Mouse (Mus musculus) lung, postnatal 4 days (tissue): ENCODE measurements around the gene Ovgp1.
A peak's percentile ranks its signal among the peaks of the same experiment; 100 is the strongest.
"Not testable (repeated sequence)": the region's sequence is repeated elsewhere in the genome, so short reads cannot be mapped to it uniquely, and the experiment has no call there.

ENCODE experiments used
- DNase-seq, 2 experiments: peaks; one replicate each; pipeline ENCODE4 v3.0.0; 2021

The Ovgp1 gene

DNA sequence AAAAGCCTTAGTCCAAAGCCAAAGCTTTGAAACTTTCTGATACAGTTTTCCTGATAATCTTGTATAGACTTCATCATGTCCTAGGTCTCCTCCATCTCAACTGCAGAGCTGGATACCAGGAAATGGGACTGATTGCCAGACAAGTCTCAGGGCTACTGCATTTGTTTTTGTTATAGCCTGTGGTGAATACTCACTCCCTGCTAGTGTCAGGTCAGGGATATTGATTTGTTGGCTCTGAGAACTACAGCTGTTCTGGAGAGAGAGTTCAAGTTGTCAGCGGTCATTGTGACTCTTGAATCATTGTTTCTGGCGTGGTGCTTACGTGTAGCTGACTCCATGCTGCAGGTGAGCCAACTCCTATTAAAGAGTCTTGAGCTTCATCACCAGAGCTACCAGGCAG is at the start of gene Ovgp1:
Gene Ovgp1, plus strand, starts transcription at position 301 of the 400 bp plus-strand sequence.
- no peak for DNase-seq

- DNase-seq = no peak
Measured at GRCm38 (mm10) chr3:105924616-105925015, 48.9 kb upstream of the Ovgp1 start.

DNA sequence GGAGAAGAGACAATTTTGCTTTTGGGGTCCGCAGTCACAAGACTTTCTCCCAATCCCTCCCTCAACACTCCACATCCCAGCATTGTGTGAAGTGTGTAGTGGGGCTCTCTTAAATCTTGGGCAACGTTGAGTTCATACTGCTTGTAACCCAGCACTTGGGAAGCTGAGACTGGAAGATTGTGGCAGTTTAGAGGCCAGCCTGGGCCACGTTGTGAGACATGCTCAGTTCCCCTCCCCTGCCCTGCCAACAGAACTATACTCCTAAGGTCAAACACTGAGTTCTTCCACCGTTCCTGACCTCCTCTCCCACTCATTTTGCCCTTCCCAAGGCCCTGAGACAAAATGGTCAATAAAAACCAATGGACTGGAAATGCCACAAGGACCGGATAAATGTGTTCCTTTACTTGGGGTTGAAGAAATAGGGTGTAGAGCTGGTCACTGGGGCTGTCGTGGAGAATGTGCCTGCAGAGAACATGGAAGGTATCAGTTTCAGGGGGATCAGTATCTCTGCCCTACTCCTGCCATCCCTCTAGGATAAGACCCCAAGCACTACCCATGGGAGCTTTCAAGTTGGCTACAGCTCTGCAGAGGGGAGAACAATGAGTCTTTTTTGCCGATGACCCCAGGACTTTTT is 45.8 kb upstream of the Ovgp1 start:
- no peak for DNase-seq

- no peak for DNase-seq
Measured at GRCm38 (mm10) chr3:105928195-105928569, 45.3 kb upstream of the Ovgp1 start.

DNA sequence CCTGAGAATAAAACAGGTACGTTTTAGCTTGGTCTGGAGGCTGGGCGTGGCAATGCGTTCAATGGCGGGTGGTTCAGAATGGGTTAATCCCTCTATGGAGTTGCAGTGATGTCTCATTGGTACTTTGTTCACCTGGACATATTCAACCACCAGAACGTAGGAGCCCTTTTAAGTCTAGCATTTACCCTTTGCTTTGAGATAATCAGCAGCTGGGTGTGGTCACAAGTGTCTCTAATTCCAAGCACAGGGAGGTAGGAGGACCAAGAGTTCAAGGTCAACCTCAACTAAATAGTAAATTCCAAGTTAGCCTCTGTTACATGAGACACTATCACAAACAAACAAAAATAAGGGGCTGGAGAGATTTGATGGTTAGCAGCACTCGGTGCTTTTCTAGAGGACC is 44.7 kb upstream of the Ovgp1 start:
- DNase-seq = no peak

DNA sequence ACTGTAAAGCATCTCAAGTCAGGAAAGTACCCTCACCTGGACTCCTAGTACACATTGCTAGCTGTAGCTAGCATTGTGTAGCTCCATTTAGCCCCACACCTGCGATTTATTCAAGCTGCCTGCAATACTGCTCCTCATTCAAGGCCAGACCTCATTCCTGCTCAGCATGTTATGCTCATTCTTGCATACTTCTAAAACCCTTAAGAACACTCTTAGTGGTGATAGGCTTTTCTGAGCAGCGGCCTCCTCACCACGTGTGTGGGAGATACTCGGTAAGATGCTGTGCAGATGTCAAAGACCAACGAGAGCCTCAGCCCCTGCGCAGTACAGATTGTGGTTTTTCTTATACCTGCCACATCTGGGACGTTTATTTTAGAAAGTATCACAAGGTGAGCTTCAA is 43.7 kb upstream of the Ovgp1 start:
- DNase-seq = no peak

- no peak for DNase-seq
Measured at GRCm38 (mm10) chr3:105931095-105931494, 42.4 kb upstream of the Ovgp1 start.

DNA sequence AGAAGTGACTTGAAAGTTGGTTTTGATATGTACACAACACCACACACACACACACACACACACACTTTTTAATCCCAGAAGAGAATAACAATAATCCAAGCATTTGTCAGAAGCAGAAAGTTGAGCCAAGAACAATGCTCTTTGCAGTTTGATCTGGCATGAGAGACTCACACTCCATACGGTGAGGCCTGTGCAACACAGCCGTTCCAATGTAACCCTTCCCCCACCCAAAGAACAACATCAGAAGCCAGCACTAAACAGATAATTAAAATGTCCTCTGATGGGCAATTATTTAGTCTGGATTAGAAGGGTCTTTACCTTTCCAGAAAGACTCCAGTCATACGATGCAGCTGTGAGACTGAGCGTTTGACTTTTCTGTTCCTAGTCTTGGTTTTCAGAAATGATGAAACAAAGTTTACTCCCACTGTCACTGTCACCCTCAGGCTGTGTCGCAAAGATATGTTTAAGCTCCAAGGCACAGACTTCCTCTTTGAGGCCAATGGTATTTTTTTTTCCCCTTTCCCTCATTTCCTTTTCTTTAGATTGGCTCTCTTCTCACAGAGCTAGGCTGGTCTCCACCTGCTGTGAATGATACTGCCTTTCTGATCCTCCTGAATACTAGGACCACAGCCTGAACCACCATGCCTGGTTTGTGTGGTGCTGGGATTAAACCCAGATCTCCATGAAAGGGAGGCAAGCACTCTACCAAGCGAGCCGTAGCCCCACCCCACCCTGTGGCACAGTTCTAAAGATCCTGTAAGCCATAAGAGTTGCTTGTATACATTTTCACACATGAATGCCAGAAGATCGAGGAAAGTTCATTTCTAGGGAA is 41.1 kb upstream of the Ovgp1 start, which contains the start of gene I830077J02Rik:
Gene I830077J02Rik, minus strand, starts transcription at position 425 of the 832 bp plus-strand sequence.
- no peak for DNase-seq

DNA sequence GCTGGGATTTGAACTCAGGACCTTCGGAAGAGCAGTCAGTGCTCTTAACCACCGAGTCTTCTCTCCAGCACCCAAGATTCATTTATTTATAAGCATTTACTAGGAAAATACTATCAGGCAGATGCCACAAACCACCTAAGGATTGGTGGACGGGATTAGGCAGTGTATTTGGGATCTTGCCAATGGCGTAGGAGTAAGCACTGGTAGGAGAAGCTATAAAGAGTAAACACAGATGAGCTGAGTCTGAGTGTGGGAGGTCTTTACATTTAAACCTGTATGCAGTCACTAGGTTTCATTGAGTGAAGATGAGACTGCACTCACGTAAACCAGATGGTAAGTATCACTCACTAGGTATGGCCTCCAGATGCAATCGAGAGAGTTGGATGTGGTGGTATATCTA is 39.6 kb upstream of the Ovgp1 start:
- DNase-seq = no peak

GRCm38 (mm10) chr3:105935033-105935432 is 38.5 kb upstream of the Ovgp1 start:
- DNase-seq = peak; percentile 68 to 77

GRCm38 (mm10) chr3:105936111-105936510 is 37.4 kb upstream of the Ovgp1 start:
- no peak for DNase-seq

DNA sequence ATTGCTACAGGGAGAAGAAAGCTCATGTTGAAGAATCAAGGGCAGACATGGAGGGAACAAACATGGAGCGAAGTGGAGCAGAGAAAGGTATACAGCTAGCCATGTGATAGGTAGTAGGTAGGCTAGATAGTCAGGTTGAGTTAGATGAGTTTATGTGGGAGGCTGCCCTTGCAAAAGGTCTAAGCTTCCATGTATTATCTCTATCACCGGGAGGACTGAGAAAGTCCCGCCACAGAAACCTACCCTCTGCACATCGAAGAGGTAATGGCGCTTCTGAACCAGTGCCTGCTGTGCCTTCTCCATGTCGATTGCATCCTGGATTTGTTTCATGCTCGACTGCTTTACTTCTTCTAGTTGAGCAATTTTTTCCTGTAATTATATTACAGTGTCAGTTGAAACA is 22.2 kb upstream of the Ovgp1 start:
- no peak for DNase-seq

DNA sequence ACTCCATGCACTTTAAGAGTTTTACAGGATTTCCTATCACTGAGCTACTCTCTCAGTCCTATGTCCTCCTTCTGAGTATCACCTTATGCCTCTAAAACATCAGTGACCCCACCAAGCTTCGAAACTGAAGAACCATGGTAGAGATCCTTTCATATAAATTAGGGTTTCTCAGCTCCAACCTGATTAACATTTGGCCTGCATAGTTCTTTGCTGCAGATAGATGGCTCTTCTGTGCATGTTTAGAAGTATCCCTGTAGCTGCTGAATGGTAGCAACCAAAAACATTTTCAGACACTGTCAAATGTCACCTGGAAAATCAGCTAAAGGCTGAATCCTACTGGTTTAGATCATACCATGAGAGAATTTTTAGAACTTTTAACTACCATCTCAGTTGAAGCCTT is 16.3 kb upstream of the Ovgp1 start:
- DNase-seq = no peak

- DNase-seq = no peak
Measured at GRCm38 (mm10) chr3:105958204-105958603, 15.3 kb upstream of the Ovgp1 start.

GRCm38 (mm10) chr3:105958974-105959580 is 14.4 kb upstream of the Ovgp1 start, which contains the start of gene Wdr77:
Gene Wdr77 (plus strand): TSS chr3:105959369.
- DNase-seq = peak; percentile 96 to 97

DNA sequence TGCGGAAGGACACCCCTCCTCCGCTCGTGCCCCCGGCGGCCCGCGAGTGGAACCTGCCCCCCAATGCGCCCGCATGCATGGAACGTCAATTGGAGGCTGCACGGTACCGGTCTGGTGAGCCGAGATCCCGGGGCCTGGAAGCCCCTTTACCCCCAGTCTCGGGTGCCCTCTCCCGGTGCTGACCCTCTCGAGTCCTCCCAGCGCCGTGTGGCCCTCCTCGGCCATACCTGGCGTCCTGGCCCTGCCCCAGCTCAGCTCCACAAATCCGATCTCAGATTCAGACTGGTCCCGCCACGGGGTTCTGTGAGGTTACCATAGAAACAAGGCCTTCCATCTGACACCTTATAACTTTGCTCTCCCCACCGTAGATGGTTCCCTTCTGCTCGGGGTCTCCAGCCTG is 13.9 kb upstream of the Ovgp1 start:
- no peak for DNase-seq

GRCm38 (mm10) chr3:105959999-105960398 is 13.5 kb upstream of the Ovgp1 start, which contains the start of gene Atp5f1:
Gene Atp5f1 (minus strand): TSS chr3:105960099.
- DNase-seq = no peak

GRCm38 (mm10) chr3:105960700-105961099 is 12.8 kb upstream of the Ovgp1 start:
- no peak for DNase-seq

- no peak for DNase-seq
Measured at GRCm38 (mm10) chr3:105971831-105972446, 1.6 kb upstream of the Ovgp1 start.

- peak in 1 of 2 experiments; percentile 33 for DNase-seq
Measured at GRCm38 (mm10) chr3:105974174-105974573, 663 bp downstream of the Ovgp1 start.

DNA sequence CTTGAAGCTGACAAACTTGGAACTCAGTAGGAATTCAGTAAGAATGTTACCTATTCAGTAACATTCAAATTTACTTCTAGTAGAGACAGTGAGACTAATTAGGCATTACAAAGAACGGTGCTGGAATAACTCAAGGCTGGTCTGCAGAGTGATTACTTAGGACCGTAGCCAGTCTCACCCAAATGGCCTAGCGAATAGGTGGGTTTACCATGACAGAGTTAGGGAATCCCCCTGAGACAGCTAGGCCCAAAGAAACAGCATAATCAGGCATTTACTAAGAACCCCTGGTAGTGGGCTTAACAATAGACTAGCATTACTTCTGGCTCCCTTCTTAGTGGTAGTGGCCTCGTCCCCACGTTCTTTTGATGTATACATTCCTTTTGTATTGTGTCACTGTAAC is 16.1 kb downstream of the Ovgp1 start:
- not testable (repeated sequence) for DNase-seq

GRCm38 (mm10) chr3:105991653-105992283 is 18.3 kb downstream of the Ovgp1 start:
- DNase-seq = peak in 1 of 2 experiments; percentile 55

DNA sequence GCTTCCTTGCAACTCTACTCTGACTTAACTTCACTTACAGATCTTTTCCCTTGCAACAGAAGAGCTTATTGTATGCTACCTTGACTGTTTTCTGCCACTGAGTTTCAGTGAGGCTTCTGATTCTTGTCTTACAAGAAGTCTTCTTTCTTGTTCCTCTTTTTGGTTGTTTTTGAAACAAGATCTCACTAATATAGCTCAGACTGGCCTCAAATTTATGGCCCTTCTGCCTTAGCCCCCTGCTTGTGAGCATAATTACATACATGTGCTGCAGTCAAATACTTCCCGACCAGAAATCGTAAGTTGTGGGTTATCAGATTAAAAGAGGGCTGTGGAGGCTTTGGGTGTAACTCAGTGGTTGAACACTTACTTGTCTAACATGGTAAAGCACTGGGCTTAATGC is 21.2 kb downstream of the Ovgp1 start:
- DNase-seq = no peak
